Mouse (Mus musculus): ENCODE measurements around the gene Smarcc1.
"Not testable (repeated sequence)": the region's sequence is repeated elsewhere in the genome, so short reads cannot be mapped to it uniquely, and the experiment has no call there.

- not testable (repeated sequence) for TF ChIP-seq POLR2A (IDR thresholded peaks at IDR 0.05; ENCODE audit: low read depth, low read length); CTCF (IDR thresholded peaks at IDR 0.05; ENCODE audit: borderline replicate concordance, insufficient read depth, low read length)
These were observed 6.6 kb downstream of the Smarcc1 start for GRCm38 (mm10) chr9:110124008-110124540.

Data from embryonic fibroblast, embryonic 13.5 days (primary cell).